Mouse (Mus musculus) liver, postnatal 0 days (tissue): ENCODE data around the gene Npc1l1.

ENCODE experiments used
- CTCF ChIP-seq: sonication (generic); IDR thresholded peaks from 2 replicates; pipeline ENCODE4 v1.5.1; 2016; ENCODE audit warnings: antibody characterized with exemption, low read depth
- EP300 ChIP-seq: IDR thresholded peaks from 2 replicates; pipeline ENCODE4 v1.6.1; 2016; ENCODE audit warnings: antibody characterized with exemption, low read depth, mild to moderate bottlenecking

DNA sequence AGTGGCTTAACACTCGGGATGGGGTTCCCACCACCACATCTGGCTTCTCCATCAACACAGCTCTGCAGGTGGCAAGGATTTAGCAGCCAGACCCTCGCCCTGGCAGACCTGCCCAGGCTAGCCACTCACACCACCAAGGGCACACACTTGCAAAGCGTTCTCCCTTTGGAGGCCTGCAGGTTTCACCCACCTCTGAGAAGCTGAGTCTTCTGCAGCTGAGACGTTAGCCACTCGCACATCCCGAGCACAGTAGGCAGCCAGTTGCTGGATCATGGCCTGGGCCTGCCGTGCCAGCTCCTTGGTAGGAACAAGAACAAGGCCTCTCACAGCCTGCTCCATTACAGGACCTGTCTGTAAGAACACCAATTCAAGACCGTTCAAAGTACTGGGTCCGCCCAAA lies 36.7 kb upstream of the Npc1l1 start:
- no peak for TF ChIP-seq CTCF
- TF ChIP-seq EP300, result no peak
